Mouse (Mus musculus) thymus, adult 2 months (tissue): Measurements from ENCODE around the gene Idi1.
"Not testable (repeated sequence)": the region's sequence is repeated elsewhere in the genome, so short reads cannot be mapped to it uniquely, and the experiment has no call there.

Experiments used
- CTCF ChIP-seq: fragments of 200-500 bp; IDR thresholded peaks from 2 replicates; pipeline ENCODE4 v1.5.1; 2012; ENCODE audit warnings: mild to moderate bottlenecking, control low read depth, low read length, moderate library complexity, borderline replicate concordance; ENCODE audit not compliant: control insufficient read depth, poor library complexity, insufficient read depth; ENCODE audit errors: extremely low read depth
- POLR2A ChIP-seq: fragments of 200-500 bp; IDR thresholded peaks from 2 replicates; pipeline ENCODE4 v1.6.1; 2012; ENCODE audit warnings: mild to moderate bottlenecking, low read length, control low read depth, moderate library complexity; ENCODE audit not compliant: control insufficient read depth, poor library complexity, insufficient read depth; ENCODE audit errors: extremely low read depth

DNA sequence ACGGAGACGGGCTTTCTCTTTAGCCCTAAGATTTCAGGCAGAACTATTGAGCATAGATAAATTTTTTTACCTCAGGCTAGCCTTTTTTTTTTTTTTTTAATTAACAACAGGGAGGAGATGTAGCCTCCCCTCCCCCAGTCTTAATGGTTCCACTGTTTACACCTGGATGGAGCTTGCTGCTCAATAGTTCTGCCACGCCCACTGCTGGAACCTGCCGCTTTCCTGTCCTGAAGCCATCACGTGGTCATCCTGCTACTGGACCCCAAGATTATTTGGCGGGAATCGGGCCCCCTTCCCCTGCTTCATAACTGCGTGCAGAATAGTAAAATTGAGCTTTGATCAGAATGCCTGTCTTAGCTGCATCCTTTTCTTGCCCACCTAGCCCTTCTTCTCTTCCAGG, 28.6 kb downstream of the Idi1 start:
- TF ChIP-seq CTCF, POLR2A: not testable (repeated sequence)
